Mouse (Mus musculus): ENCODE measurements around the gene Mrpl20.

DNA sequence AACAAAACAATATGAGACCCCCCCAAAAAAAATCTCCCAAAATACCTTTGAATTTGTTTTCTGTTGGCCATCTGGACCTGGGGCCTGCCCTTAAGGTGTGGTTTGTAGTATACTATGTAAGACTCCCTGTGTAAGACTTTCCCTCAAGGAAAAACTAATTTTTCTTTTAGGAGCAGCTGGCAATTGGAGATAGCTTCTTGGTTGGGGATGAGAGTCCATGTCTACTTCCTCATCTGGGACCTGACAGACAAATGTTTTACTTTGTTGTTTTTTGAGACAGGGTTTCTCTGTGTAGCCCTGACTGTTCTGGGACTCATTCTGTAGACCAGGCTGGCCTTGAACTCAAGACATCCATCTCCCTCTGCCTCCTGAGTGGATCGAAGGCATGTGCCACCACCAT, 603 bp upstream of the Mrpl20 start:
- no peak for TF ChIP-seq GATA1 (IDR thresholded peaks at IDR 0.05; ENCODE audit: borderline replicate concordance, low read length)
- no peak for TF ChIP-seq FLI1 (IDR thresholded peaks at IDR 0.05; ENCODE audit: low read length)
